Mouse (Mus musculus) hematopoietic stem cell, adult 5-6 weeks (primary cell): Measurements from ENCODE around the gene Kctd17. TPM values are rescaled to one million over a fixed set of nuclear protein-coding genes. Genes with fewer than 3 reads are reported as not detected.
A peak's percentile ranks its signal among the peaks of the same experiment; 100 is the strongest.

Source experiments
- ATAC-seq, 2 experiments: fragments of 125-278 bp in 1 of 2; replicated peaks in 1 of 2; 2 replicates each; pipeline ENCODE4 v1.8.0; 2016 to 2017; ENCODE audit warnings: inconsistent platforms in 2 of 2, mild to moderate bottlenecking in 2 of 2, moderate number of reproducible peaks in 2 of 2, low read depth in 1 of 2, moderate TSS enrichment in 1 of 2; ENCODE audit not compliant: low FRiP score in 2 of 2, poor library complexity in 2 of 2, severe bottlenecking in 2 of 2, insufficient read depth in 1 of 2, low TSS enrichment in 1 of 2
- total RNA-seq: library from RNA; stranded (forward); fragments of 172-1452, 232-1000 nt; gene quantifications from 2 replicates; pipeline ENCODE4 v1.2.3, GENCODE M21; 2017

Kctd17 gene
- total RNA-seq, 1 experiment from 2014 or later, result 21.4 TPM

- ATAC-seq, result peak; percentile 89 to 90
Observed at GRCm38 (mm10) chr15:78406293-78406934, 21.9 kb upstream of the Kctd17 start, which contains the start of gene Mpst. Gene Mpst, plus strand, starts transcription at chr15:78406416.

GRCm38 (mm10) chr15:78409570-78410052, 18.8 kb upstream of the Kctd17 start:
- no peak for ATAC-seq

- ATAC-seq, result peak in 1 of 2 experiments; percentile 43; a peak in 1 of 4 replicates
Observed at GRCm38 (mm10) chr15:78413083-78413718, 15.2 kb upstream of the Kctd17 start.

- no peak for ATAC-seq
Observed at GRCm38 (mm10) chr15:78413719-78414117, 14.6 kb upstream of the Kctd17 start.

GRCm38 (mm10) chr15:78414157-78414556, 14.2 kb upstream of the Kctd17 start:
- no peak for ATAC-seq

GRCm38 (mm10) chr15:78416937-78417336, 11.4 kb upstream of the Kctd17 start:
- ATAC-seq, result no peak

GRCm38 (mm10) chr15:78420395-78420794, 8.0 kb upstream of the Kctd17 start:
- ATAC-seq, result no peak

- peak; percentile 77 to 93 for ATAC-seq
Observed at GRCm38 (mm10) chr15:78422046-78422956, 6.1 kb upstream of the Kctd17 start.

- no peak for ATAC-seq
Observed at GRCm38 (mm10) chr15:78424507-78424906, 3.9 kb upstream of the Kctd17 start.

- ATAC-seq, result no peak
Observed at GRCm38 (mm10) chr15:78425230-78425629, 3.1 kb upstream of the Kctd17 start.

- 0 out of 4 replicates have a peak, but pooled peaks of 1 of the 2 experiments have one; percentile 24 for ATAC-seq
Observed at GRCm38 (mm10) chr15:78429139-78429459, 735 bp downstream of the Kctd17 start.

GRCm38 (mm10) chr15:78429871-78430622, 1.7 kb downstream of the Kctd17 start:
- ATAC-seq, result no peak

- no peak for ATAC-seq
Observed at GRCm38 (mm10) chr15:78430874-78431273, 2.5 kb downstream of the Kctd17 start.

GRCm38 (mm10) chr15:78431541-78432121, 3.3 kb downstream of the Kctd17 start:
- ATAC-seq, result no peak

GRCm38 (mm10) chr15:78434896-78435520, 6.6 kb downstream of the Kctd17 start:
- peak in 1 of 2 experiments; percentile 51; a peak in 1 of 4 replicates for ATAC-seq

GRCm38 (mm10) chr15:78435681-78436080, 7.3 kb downstream of the Kctd17 start:
- no peak for ATAC-seq
